Mouse (Mus musculus): ENCODE results near the gene Wbp4. TPM values are rescaled to one million over a fixed set of nuclear protein-coding genes. Genes with fewer than 3 reads are reported as not detected.

Wbp4 gene
- polyA plus RNA-seq, 1 experiment = 42.9 TPM

DNA sequence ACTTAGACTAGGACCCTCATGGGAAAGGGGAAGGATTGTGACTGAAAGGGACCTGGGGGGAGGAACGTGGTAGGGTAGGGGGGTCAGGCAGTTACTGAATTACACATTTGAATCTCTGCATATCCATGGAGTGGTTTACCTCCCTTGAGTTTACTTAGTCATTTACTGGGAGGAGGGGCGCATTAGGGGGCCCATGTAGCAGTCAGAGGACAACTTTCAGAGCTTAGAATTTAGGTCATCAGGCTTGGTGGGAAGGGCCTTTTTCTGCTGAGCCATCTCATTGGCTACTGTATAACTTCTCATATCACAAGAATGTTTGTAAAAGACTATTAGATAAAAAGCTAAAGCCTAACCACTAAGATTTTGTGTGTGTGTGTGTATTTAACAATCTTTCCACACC is 70.7 kb downstream of the Wbp4 start:
- TF ChIP-seq EP300 (IDR thresholded peaks at IDR 0.05; ENCODE audit: insufficient read depth, low read depth, low read length) (no peak), POLR2A (IDR thresholded peaks at IDR 0.05; ENCODE audit: insufficient read depth, low read length) (no peak), CTCF (IDR thresholded peaks at IDR 0.05; ENCODE audit: low read depth, low read length) (no peak)
- Histone ChIP-seq H3K9ac (ENCODE audit: low read depth, poor library complexity, severe bottlenecking) (no peak overlapping the region), H3K27ac (ENCODE audit: insufficient read depth, low read length) (no peak overlapping the region), H3K4me1 (ENCODE audit: control insufficient read depth, insufficient read depth, low read length) (no peaks in the 10 kb centered on the region), H3K4me3 (ENCODE audit: low read depth, low read length) (no peak overlapping the region), H3K27me3 (ENCODE audit: control insufficient read depth, insufficient read depth, low read length, poor library complexity, severe bottlenecking) (no peaks in the 10 kb centered on the region), H3K9me3 (replicated peaks; ENCODE audit: control insufficient read depth, insufficient read depth, low read length, poor library complexity, severe bottlenecking) (no peaks in the 10 kb centered on the region), H3K36me3 (ENCODE audit: control insufficient read depth, insufficient read depth, low read length, poor library complexity, severe bottlenecking) (no peaks in the 10 kb centered on the region)

Other genes starting within 250 kb of the Wbp4 start
- not detected in 2 replicates for gene Zfp957, start 234.2 kb downstream of the Wbp4 start, polyA plus RNA-seq (2011; ENCODE audit: insufficient read depth, insufficient read length, low read depth, missing spikeins)
- gene Rgcc, start 179.9 kb downstream of the Wbp4 start, polyA plus RNA-seq (2011; ENCODE audit: insufficient read depth, insufficient read length, low read depth, missing spikeins) = 15.1 and 17.9 TPM in 2 replicates
- 98.0 and 103 TPM in 2 replicates for gene Naa16, start 90.7 kb downstream of the Wbp4 start, polyA plus RNA-seq (2011; ENCODE audit: insufficient read depth, insufficient read length, low read depth, missing spikeins)
- gene Mtrf1, start 83.7 kb downstream of the Wbp4 start, polyA plus RNA-seq (2011; ENCODE audit: insufficient read depth, insufficient read length, low read depth, missing spikeins) = 9.3 and 11.0 TPM in 2 replicates
- 7.2 and 8.7 TPM in 2 replicates for gene Kbtbd7, start 55.0 kb downstream of the Wbp4 start, polyA plus RNA-seq (2011; ENCODE audit: insufficient read depth, insufficient read length, low read depth, missing spikeins)
- 1.7 and 1.9 TPM in 2 replicates for gene Kbtbd6, start 29.7 kb downstream of the Wbp4 start, polyA plus RNA-seq (2011; ENCODE audit: insufficient read depth, insufficient read length, low read depth, missing spikeins)
- gene Elf1, start 326 bp downstream of the Wbp4 start, polyA plus RNA-seq (2011; ENCODE audit: insufficient read depth, insufficient read length, low read depth, missing spikeins) = 18.1 and 20.4 TPM in 2 replicates
- 256 and 265 TPM in 2 replicates for gene Sugt1, start 106.2 kb upstream of the Wbp4 start, polyA plus RNA-seq (2011; ENCODE audit: insufficient read depth, insufficient read length, low read depth, missing spikeins)
- not detected in 2 replicates for gene Cnmd, start 180.7 kb upstream of the Wbp4 start, polyA plus RNA-seq (2011; ENCODE audit: insufficient read depth, insufficient read length, low read depth, missing spikeins)

All from ES-Bruce4 (cell line).